Mouse (Mus musculus): Measurements from ENCODE around the gene Spon2.

The Spon2 gene

GRCm38 (mm10) chr5:33217663-33218062, 592 bp downstream of the Spon2 start:
- DNase-seq (ENCODE audit: low spot score in 2 of 2) = no peak

DNA sequence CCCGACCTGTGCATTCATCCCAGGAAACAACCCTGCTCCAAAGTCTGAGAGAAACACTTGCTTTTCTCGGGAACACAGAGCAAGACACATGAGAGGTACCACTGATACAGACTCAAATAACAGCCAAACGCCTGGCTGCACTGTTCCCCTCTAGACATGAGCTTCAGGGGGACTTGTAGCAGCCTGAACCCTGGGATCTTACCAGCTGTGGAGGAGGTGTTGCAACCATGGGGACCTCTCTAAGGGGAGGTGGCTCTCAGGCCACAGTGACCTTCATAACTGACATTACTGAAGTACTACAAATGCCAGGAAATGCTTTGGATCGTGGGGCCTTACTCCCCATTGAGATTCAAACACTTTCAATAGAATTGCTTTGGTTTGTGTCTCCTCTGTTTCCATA, 3.5 kb downstream of the Spon2 start:
- DNase-seq (ENCODE audit: low spot score in 2 of 2) = no peak

- no peak for DNase-seq (ENCODE audit: low spot score in 2 of 2)
These were observed 7.0 kb downstream of the Spon2 start for GRCm38 (mm10) chr5:33211254-33211653.

DNA sequence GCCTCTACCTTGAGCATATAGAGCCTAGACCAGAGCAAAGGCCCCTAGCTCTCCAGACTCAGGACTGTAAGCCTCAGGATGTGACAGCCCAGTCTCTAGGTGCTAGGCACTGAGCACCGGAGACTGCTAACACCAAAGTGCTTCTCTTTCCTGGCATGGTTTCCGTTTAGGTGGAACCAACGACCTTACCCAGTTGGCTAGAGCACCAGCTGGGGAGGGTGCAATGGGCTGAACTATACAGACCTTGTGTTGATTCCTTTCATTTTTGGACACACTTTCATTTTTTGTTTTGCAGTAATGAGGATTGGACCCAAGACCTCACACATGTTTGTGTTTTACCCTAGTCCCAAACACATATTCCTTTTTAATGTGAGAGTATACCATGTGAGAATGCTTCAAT, 7.7 kb downstream of the Spon2 start:
- no peak for DNase-seq (ENCODE audit: low spot score in 2 of 2)

GRCm38 (mm10) chr5:33208533-33209245, 9.6 kb downstream of the Spon2 start:
- DNase-seq (ENCODE audit: low spot score in 2 of 2) = no peak

DNA sequence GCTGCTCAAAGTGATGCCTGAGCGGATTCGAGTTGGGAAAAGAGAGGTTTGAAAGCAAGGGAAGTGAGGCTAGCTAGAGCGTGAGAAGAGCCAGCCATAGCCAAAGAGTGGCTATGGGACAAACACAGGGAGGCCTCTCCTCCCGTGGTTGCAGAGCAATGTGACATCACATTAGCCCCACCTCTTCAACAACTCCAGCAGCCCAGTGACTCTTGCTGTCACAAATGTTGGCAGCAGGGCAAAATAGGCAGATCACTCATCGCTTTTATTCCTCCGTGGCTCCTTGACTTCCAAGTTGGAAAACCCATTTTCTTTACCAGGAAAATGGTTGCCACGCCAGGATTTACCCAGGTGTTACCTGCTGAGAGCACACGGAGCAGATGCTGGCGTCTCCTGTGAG, 11.1 kb downstream of the Spon2 start:
- no peak for DNase-seq (ENCODE audit: low spot score in 2 of 2)

GRCm38 (mm10) chr5:33206328-33206727, 11.9 kb downstream of the Spon2 start:
- no peak for DNase-seq (ENCODE audit: low spot score in 2 of 2)

DNA sequence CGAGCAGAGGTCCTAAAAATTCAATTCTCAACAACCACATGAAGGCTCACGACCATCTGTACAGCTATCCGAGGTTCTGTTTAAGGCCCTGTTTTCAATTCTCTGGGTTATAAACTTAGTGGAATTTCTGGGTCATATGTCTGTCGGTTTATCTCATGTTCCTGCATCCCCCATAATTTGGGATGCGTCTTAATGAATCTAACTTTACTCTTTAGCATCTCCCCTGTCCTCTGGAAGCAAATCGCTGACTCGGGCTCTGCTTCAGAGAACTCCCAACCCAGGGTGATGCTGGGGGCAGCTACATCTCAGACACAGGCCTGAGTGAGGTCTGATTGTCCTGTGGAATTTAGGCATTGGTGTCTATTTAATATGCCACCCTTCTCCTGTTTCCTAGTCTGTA, 14.0 kb downstream of the Spon2 start:
- DNase-seq (ENCODE audit: low spot score in 2 of 2) = no peak

- peak; percentile 57 to 69 for DNase-seq (ENCODE audit: low spot score in 2 of 2)
These were observed 14.5 kb downstream of the Spon2 start for GRCm38 (mm10) chr5:33203691-33204242.

GRCm38 (mm10) chr5:33203171-33203565, 15.1 kb downstream of the Spon2 start:
- no peak for DNase-seq (ENCODE audit: low spot score in 2 of 2)

DNA sequence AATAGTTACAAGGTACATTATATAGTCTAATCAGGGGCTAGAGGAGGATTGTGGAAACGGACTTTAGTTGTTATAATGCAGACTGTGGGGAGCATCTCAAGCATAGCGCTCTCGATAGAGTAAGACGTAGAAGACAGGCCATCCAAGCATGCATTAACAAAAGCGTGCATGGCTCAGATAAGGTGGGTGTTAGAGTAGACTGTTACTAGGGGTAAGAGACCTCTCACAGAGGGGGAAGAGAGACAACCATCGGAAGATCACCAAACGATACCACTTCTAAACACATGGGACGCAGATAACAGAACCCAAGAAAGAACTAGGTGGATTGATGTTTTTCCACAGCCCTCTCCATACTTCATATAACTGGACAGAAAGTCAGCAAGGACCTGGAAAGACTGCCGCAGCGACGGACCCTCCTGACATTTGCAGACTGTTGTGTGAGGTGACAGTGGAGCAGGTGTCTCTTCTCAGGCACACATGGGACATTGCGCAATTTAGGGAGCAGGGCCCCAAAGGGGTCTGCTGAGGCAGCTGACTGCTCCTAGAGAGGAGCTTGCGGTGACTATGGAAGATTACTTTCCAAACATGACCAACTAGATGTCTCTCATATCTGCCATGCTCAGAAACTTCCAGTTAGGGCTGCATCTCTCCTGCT, 15.6 kb downstream of the Spon2 start:
- no peak for DNase-seq (ENCODE audit: low spot score in 2 of 2)

- no peak for DNase-seq (ENCODE audit: low spot score in 2 of 2)
These were observed 16.6 kb downstream of the Spon2 start for GRCm38 (mm10) chr5:33201697-33202096.

DNA sequence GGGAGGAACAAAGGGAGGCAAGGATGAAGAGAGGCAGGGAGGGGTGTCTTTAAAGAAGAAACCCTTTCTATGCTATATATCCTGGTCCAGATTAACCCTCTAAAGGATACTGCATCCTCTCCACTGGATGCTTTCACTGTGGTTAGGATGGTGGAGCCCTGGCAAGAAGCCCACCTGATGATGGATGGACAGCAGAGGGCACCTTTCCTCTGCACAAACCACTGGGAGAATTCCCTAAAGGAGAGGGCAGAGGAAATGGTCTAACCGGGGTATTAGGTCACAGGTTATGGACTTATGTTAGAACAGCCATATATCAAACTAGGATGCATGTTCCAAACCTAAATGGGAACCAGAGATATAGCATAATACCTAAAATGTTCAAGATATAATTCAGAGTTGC, 18.2 kb downstream of the Spon2 start:
- DNase-seq (ENCODE audit: low spot score in 2 of 2) = no peak

DNA sequence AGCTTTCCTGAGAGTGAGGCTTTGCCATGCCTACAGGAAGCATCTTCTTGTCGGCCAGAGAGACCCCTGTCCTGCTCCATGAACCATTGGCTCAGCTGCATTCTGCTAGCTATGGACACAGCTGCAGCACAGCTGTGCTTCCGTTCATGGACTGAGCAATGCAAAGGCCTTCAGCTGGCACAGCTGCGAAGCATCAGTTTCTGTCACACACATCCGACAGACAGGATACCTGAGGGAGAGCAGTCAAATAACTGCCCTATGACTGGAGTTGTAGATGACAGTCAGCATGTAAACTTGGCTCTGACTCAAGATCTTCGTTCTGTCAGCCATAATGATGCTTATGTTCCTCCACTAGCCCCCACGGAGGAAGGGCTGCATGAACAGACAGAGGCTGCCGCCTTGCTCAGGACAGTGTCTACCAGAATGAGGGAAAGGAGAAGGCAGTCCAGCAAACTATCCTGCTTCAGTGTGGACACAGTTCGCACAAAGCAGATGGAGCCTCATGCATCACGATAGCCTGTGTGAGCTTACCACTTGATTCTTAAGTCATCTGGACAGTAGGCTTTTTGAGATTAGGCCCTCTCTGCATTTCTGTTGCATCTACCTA, 22.9 kb downstream of the Spon2 start:
- no peak for DNase-seq (ENCODE audit: low spot score in 2 of 2)

GRCm38 (mm10) chr5:33193567-33193966, 24.7 kb downstream of the Spon2 start:
- no peak for DNase-seq (ENCODE audit: low spot score in 2 of 2)
